Mouse (Mus musculus) heart, embryonic 12.5 days (tissue): ENCODE data around the gene Ddx28. TPM values are rescaled to one million over a fixed set of nuclear protein-coding genes. Genes with fewer than 3 reads are reported as not detected.

ENCODE experiments used
- ATAC-seq: fragments of 200-750 bp; cut with Nextera tagmentation; 2 replicates; pipeline ENCODE4 v1.8.0; 2017; ENCODE audit warnings: moderate TSS enrichment, moderate library complexity; ENCODE audit not compliant: insufficient number of reproducible peaks, low FRiP score
- H3K27ac ChIP-seq: fragments of 300-500 bp; sonication (generic); 2 replicates; pipeline ENCODE4 v1.5.1; 2016; ENCODE audit warnings: mild to moderate bottlenecking, moderate library complexity; ENCODE audit not compliant: poor library complexity, severe bottlenecking
- H3K27me3 ChIP-seq: fragments of 300-500 bp; sonication (generic); replicated peaks from 2 replicates; pipeline ENCODE4 v1.6.1; 2016; ENCODE audit warnings: mild to moderate bottlenecking, moderate library complexity
- H3K36me3 ChIP-seq: fragments of 300-500 bp; sonication (generic); 2 replicates; pipeline ENCODE4 v1.6.1; 2016; ENCODE audit warnings: mild to moderate bottlenecking, moderate library complexity
- H3K4me1 ChIP-seq: fragments of 300-500 bp; sonication (generic); replicated peaks from 2 replicates; pipeline ENCODE4 v1.6.1; 2016; ENCODE audit warnings: mild to moderate bottlenecking
- H3K4me2 ChIP-seq: fragments of 300-500 bp; sonication (generic); 2 replicates; pipeline ENCODE4 v1.6.1; 2016; ENCODE audit warnings: mild to moderate bottlenecking, moderate library complexity
- H3K4me3 ChIP-seq: fragments of 300-500 bp; sonication (generic); 2 replicates; pipeline ENCODE4 v1.5.1; 2016; ENCODE audit warnings: mild to moderate bottlenecking
- H3K9ac ChIP-seq: fragments of 300-500 bp; sonication (generic); 2 replicates; pipeline ENCODE4 v1.6.1; 2016; ENCODE audit warnings: mild to moderate bottlenecking, moderate library complexity
- H3K9me3 ChIP-seq: fragments of 300-500 bp; sonication (generic); replicated peaks from 2 replicates; pipeline ENCODE4 v1.6.1; 2016; ENCODE audit warnings: mild to moderate bottlenecking, moderate library complexity
- WGBS: fragments of 180-500 bp; shearing (Covaris S2); methylation state at CpG from one replicate; pipeline ENCODE4 v1.1.7; 2016; 5-methylcytosine and 5-hydroxymethylcytosine counted together
- polyA plus RNA-seq: library from polyadenylated mRNA; unstranded; fragments of >200 nt; fragmentation: Nextera tagmentation; extraction: Ambion mirVana; gene quantifications from 2 replicates; pipeline ENCODE4 v1.2.1, GENCODE M21; 2016

Gene Ddx28
- polyA plus RNA-seq, 1 experiment from 2014 or later = 12.7 TPM

DNA sequence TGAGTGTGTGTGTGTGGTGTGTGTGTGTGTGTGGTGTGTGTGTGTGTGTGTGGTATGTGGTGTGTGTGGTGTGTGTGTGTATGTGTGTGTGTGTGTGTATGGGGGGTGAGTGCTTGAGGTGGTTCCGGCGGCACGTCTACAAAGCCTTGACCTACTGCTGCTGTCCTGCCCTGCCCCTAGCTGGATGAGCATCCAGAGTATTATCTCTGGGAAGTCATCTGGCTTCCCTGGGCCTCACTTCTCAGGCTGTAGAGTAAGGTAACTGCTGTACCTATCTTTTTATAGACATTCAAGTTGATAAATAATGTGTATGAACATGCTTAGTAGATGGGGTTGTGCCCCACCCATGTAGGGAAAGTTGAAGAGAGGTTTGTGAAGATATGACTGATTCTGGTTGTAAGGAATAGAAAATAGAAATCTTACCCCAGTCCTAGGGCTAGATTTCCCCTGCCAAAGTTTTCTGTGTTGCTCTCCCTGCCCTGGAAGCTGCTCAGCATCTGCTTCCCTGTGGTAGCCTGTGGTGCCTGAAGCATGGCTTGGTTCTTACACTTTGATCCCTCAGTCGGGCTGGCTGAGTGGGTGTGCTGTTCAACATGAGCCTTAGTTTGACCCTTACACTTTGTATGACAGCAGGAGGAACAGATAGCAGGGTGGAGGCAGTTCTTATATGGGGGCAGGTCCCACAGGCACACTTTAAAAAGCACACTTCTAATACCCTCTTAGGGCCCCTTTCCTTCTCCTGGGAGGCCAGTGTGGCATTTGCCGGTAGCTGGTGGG is 36.4 kb upstream of the Ddx28 start:
- H3K36me3 ChIP-seq = peaks cover 56% of the 10 kb centered on the region

DNA sequence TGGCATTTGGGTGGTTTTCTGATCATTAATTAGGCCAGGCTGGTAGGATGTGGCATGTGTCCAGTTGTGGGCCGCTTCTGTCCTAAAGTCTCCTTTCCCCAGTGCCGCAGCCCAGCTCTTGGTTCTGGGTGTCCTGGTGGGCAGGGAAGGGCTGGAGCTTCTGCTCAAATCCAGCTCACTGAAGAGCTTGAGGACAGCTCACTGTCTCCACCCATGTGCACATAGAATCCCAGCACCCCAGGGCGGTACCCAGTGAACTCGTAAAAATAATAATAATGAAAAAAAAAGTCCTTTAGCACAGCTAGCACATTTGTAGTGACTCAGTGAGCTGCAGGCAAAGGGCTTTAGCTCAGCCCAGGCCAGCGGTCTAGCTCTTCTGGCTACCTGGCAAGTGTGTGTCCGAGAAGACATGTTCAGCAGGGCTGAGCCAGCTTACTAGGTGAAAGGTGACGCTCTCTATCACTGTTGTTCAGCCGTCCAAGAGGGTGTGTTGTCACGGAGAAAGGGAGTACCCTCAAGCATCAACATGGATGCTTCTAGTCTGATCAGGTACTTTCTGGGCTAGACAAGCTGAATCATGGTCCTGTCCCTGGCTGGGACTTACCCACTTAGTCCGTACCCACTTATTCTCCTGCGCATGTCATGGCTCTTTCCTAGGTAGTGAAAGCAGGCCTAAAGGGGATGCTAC is 35.3 kb upstream of the Ddx28 start:
- H3K27me3 ChIP-seq = no peaks in the 10 kb centered on the region
- no peak for ATAC-seq
- 86% methylated on average over 11 of the region's 11 CpGs for WGBS

More for the DNA sequence above, 36.4 kb upstream of the Ddx28 start:
- Histone ChIP-seq H3K4me3 (no peak overlapping the region), H3K4me2 (no peak overlapping the region), H3K27ac (no peak overlapping the region), H3K4me1 (peaks cover 7% of the 10 kb centered on the region; the same call in 1 of the 2 replicates), H3K9ac (no peak overlapping the region), H3K9me3 (no peaks in the 10 kb centered on the region), H3K27me3 (no peaks in the 10 kb centered on the region)
- no peak for ATAC-seq
- 74% methylated on average over 5 of the region's 5 CpGs for WGBS

DNA sequence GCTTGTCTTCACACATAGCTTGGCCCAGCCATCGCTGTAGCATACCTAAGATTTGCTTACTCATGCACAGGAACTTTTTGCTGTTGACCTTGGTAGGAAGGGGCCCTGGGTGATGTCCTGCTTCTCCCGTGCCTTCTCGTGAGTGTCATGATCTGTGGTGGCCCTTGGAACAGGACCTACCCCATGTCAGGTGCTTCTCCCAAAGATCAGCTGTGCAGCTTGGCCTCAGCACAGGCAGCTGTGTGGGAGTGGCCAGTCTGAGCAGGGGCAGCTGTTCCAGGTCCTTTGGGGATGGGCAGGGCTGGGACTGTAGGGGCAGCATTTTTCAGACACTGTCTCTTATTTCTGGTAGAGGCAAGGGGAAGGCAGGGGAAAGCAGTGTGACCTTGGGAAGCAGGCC is 32.5 kb upstream of the Ddx28 start:
- Histone ChIP-seq H3K4me1 (peaks cover 10% of the 10 kb centered on the region; the same call in 1 of the 2 replicates), H3K27me3 (no peaks in the 10 kb centered on the region), H3K4me3 (no peak overlapping the region), H3K9ac (no peak overlapping the region), H3K36me3 (peaks cover 27% of the 10 kb centered on the region), H3K9me3 (no peaks in the 10 kb centered on the region), H3K27ac (no peak overlapping the region), H3K4me2 (no peak overlapping the region)
- ATAC-seq = no peak
- WGBS = 64% methylated on average over 3 of the region's 3 CpGs

More for the DNA sequence above, 35.3 kb upstream of the Ddx28 start:
- Histone ChIP-seq H3K4me2 (no peak overlapping the region), H3K9ac (no peak overlapping the region), H3K4me1 (peaks cover 7% of the 10 kb centered on the region; the same call in 1 of the 2 replicates), H3K27ac (no peak overlapping the region), H3K4me3 (no peak overlapping the region), H3K36me3 (peaks cover 48% of the 10 kb centered on the region), H3K9me3 (no peaks in the 10 kb centered on the region)

- Histone ChIP-seq H3K4me3 (no peak overlapping the region), H3K9me3 (no peaks in the 10 kb centered on the region), H3K4me2 (no peak overlapping the region), H3K27ac (no peak overlapping the region), H3K36me3 (peaks cover 28% of the 10 kb centered on the region), H3K27me3 (no peaks in the 10 kb centered on the region), H3K4me1 (0 out of 2 replicates have a peak, but pooled peaks cover 6% of the 10 kb centered on the region), H3K9ac (no peak overlapping the region)
- WGBS = 89% methylated on average over 2 of the region's 2 CpGs
- ATAC-seq = no peak
Observed at GRCm38 (mm10) chr8:106043055-106043454, 31.4 kb upstream of the Ddx28 start.

GRCm38 (mm10) chr8:106040218-106040617 is 28.5 kb upstream of the Ddx28 start:
- Histone ChIP-seq H3K4me2 (no peak overlapping the region), H3K36me3 (peaks cover 25% of the 10 kb centered on the region), H3K4me1 (0 out of 2 replicates have a peak, but pooled peaks cover 6% of the 10 kb centered on the region), H3K9ac (no peak overlapping the region), H3K27me3 (no peaks in the 10 kb centered on the region), H3K4me3 (no peak overlapping the region), H3K9me3 (no peaks in the 10 kb centered on the region), H3K27ac (no peak overlapping the region)
- no peak for ATAC-seq
- 40% methylated on average over 4 of the region's 4 CpGs for WGBS

DNA sequence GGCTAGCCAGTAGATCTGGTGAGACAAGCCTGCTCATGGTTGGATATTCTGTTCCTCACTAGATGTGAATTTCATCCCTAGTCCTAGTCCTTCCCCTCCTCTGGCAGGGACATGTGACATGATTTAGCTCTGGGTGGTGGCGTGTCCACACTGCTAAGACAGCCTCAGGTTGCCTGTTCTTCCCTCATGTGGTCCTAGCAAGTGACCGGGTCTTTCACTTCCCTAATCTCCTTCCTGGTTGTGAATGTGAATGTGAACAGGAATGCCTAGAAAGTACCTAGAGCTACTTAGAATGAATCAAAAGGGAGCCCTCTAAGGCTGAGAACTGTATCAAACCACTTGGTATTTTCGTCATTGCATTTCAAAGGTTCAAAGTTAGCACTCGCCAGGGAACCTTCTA is 27.9 kb upstream of the Ddx28 start:
- H3K4me2 ChIP-seq = no peak overlapping the region
- H3K4me1 ChIP-seq = 0 out of 2 replicates have a peak, but pooled peaks cover 6% of the 10 kb centered on the region
- H3K36me3 ChIP-seq = peaks cover 26% of the 10 kb centered on the region
- no peak overlapping the region for H3K27ac ChIP-seq
- no peaks in the 10 kb centered on the region for H3K27me3 ChIP-seq
- H3K4me3 ChIP-seq = no peak overlapping the region
- H3K9me3 ChIP-seq = no peaks in the 10 kb centered on the region
- H3K9ac ChIP-seq = no peak overlapping the region
- ATAC-seq = no peak
- 80% methylated on average over 4 of the region's 4 CpGs for WGBS

DNA sequence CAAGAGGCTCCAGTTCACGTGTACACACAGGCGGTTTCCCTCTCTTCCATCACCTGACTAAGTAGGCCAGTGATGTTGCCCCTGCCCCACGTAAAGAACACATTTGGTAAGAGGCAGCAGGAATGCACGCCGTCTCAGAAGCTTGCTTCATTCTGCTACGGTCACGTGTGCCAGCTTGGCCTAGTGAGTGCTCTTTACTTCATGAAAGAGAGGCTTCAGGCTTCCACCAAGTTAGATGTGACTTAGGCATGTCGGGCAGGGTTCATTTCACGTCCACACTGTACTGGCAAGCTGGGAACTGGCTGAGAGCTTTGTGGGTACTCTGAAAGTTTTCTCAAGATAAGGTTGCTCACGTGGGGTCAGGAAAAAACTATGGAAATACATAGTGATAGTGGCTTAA is 27.0 kb upstream of the Ddx28 start:
- Histone ChIP-seq H3K9ac (no peak overlapping the region), H3K9me3 (no peaks in the 10 kb centered on the region), H3K4me3 (no peak overlapping the region), H3K4me2 (no peak overlapping the region), H3K36me3 (peaks cover 26% of the 10 kb centered on the region), H3K27ac (no peak overlapping the region), H3K4me1 (0 out of 2 replicates have a peak, but pooled peaks cover 2% of the 10 kb centered on the region), H3K27me3 (no peaks in the 10 kb centered on the region)
- ATAC-seq = no peak
- WGBS = 83% methylated on average over 10 of the region's 10 CpGs

GRCm38 (mm10) chr8:106022483-106022882 is 10.8 kb upstream of the Ddx28 start:
- H3K27me3 ChIP-seq = no peaks in the 10 kb centered on the region
- H3K9ac ChIP-seq = no peak overlapping the region
- no peaks in the 10 kb centered on the region for H3K9me3 ChIP-seq
- ATAC-seq = no peak
- H3K4me3 ChIP-seq = no peak overlapping the region
- no peaks in the 10 kb centered on the region for H3K4me1 ChIP-seq
- no peak overlapping the region for H3K27ac ChIP-seq
- H3K36me3 ChIP-seq = peaks cover 22% of the 10 kb centered on the region
- H3K4me2 ChIP-seq = no peak overlapping the region

- Histone ChIP-seq H3K36me3 (peaks cover 25% of the 10 kb centered on the region), H3K4me2 (no peak overlapping the region), H3K4me1 (no peaks in the 10 kb centered on the region), H3K27ac (no peak overlapping the region), H3K9me3 (no peaks in the 10 kb centered on the region), H3K27me3 (no peaks in the 10 kb centered on the region), H3K4me3 (no peak overlapping the region), H3K9ac (no peak overlapping the region)
- ATAC-seq = no peak
- 57% methylated on average over 3 of the region's 3 CpGs for WGBS
Observed at GRCm38 (mm10) chr8:106018039-106018438, 6.4 kb upstream of the Ddx28 start.

DNA sequence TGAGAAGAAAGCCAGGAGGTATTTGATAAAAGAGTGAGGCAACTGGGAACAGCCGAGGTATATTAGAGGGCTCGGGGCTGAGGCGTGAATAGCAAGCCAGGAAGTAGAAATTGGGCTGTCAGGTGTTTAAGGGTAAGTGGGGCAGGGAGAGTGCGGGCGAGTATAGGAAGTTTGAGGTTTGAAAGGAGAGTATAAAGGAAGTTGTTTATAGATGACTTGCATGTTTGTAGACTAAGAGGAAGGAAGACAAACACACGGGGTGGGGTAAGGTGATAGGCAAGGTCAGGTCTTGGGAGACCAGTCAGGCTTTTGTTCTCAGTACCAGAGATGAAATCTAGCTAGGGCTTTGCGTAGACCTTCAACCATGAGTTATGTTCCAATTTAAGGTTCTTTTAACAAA is 5.4 kb upstream of the Ddx28 start:
- Histone ChIP-seq H3K4me2 (no peak overlapping the region), H3K27me3 (no peaks in the 10 kb centered on the region), H3K4me3 (no peak overlapping the region), H3K9ac (no peak overlapping the region), H3K27ac (no peak overlapping the region), H3K9me3 (no peaks in the 10 kb centered on the region), H3K36me3 (peaks cover 25% of the 10 kb centered on the region), H3K4me1 (no peaks in the 10 kb centered on the region)
- WGBS = 87% methylated on average over 7 of the region's 7 CpGs
- no peak for ATAC-seq

GRCm38 (mm10) chr8:106016284-106016683 is 4.6 kb upstream of the Ddx28 start:
- Histone ChIP-seq H3K27ac (no peak overlapping the region), H3K27me3 (no peaks in the 10 kb centered on the region), H3K4me3 (no peak overlapping the region), H3K4me1 (peaks cover 3% of the 10 kb centered on the region; the same call in 1 of the 2 replicates), H3K36me3 (peaks cover 24% of the 10 kb centered on the region), H3K9ac (no peak overlapping the region), H3K9me3 (no peaks in the 10 kb centered on the region), H3K4me2 (no peak overlapping the region)
- no peak for ATAC-seq
- WGBS = 69% methylated on average over 6 of the region's 6 CpGs
